In genomic region chr6:56017291-56017994, GRCm38 (mm10) we compare ENCODE assay signal across 15 mouse cellular contexts. TPM values are rescaled to one million over a fixed set of nuclear protein-coding genes. Genes with fewer than 3 reads are reported as not detected.
DNase-seq lines count a peak whose midpoint lies in the region; ATAC-seq and TF ChIP-seq lines count a peak whose summit lies in the region.
"Had no signal": no experiment of that assay in that cellular context is flagged by ENCODE, and none has a peak within 500 bp of the region (broad histone marks: within the 10 kb centered on the region; RNA-seq: fewer than 3 reads in every experiment).

TSS of gene Ppp1r17 (plus strand) at chr6:56017497.

- ATAC-seq in forebrain, postnatal 0 days: peak; percentile 83
- ATAC-seq in midbrain, embryonic 14.5 days (ENCODE audit: low FRiP score, low TSS enrichment): peak; percentile 80; the same call in 1 of the 2 replicates
- ATAC-seq in erythroblast, adult 5-6 weeks (replicated peaks; ENCODE audit: low FRiP score, poor library complexity, severe bottlenecking): no peak
- ATAC-seq in kidney, embryonic 16.5 days (ENCODE audit: low FRiP score, low TSS enrichment): no peak

- H3K4me1 ChIP-seq in forebrain, postnatal 0 days (ENCODE audit: insufficient read depth): no peaks in the 10 kb centered on the region
- H3K4me1 ChIP-seq in midbrain, embryonic 14.5 days (ENCODE audit: control insufficient read depth, insufficient read depth, low read length): peaks cover 13% of the 10 kb centered on the region
- no peaks in the 10 kb centered on the region for H3K4me1 ChIP-seq in kidney, embryonic 16.5 days (ENCODE audit: insufficient read depth, low read length)
- H3K4me1 ChIP-seq: embryonic facial prominence, embryonic 13.5 days; kidney, embryonic 15.5 days; liver, embryonic 15.5 days had no signal

- H3K27me3 ChIP-seq in forebrain, postnatal 0 days (ENCODE audit: insufficient read depth, low read length): no peaks in the 10 kb centered on the region
- H3K27me3 ChIP-seq in midbrain, embryonic 14.5 days (ENCODE audit: control insufficient read depth, insufficient read depth, low read length): no peaks in the 10 kb centered on the region
- H3K27me3 ChIP-seq in kidney, embryonic 16.5 days (ENCODE audit: insufficient read depth, low read length): no peaks in the 10 kb centered on the region
- H3K27me3 ChIP-seq: embryonic facial prominence, embryonic 13.5 days; kidney, embryonic 15.5 days; liver, embryonic 15.5 days had no signal

- no peaks in the 10 kb centered on the region for H3K9me3 ChIP-seq in forebrain, postnatal 0 days (ENCODE audit: low read length)
- no peaks in the 10 kb centered on the region for H3K9me3 ChIP-seq in midbrain, embryonic 14.5 days (ENCODE audit: control insufficient read depth, low read length)
- no peaks in the 10 kb centered on the region for H3K9me3 ChIP-seq in kidney, embryonic 16.5 days (ENCODE audit: low read length)
- H3K9me3 ChIP-seq: embryonic facial prominence, embryonic 13.5 days; kidney, embryonic 15.5 days; liver, embryonic 15.5 days had no signal

- no peak within 1 kb of the TSS for H3K9ac ChIP-seq in forebrain, postnatal 0 days
- H3K9ac ChIP-seq in midbrain, embryonic 14.5 days (replicated peaks; ENCODE audit: low read length): no peak within 1 kb of the TSS
- no peak within 1 kb of the TSS for H3K9ac ChIP-seq in kidney, embryonic 16.5 days (replicated peaks; ENCODE audit: low read length)
- H3K9ac ChIP-seq: embryonic facial prominence, embryonic 13.5 days; kidney, embryonic 15.5 days; liver, embryonic 15.5 days had no signal

- no peak within 1 kb of the TSS for H3K4me3 ChIP-seq in forebrain, postnatal 0 days (ENCODE audit: low read depth, low read length)
- no peak within 1 kb of the TSS for H3K4me3 ChIP-seq in midbrain, embryonic 14.5 days (replicated peaks; ENCODE audit: low read depth, low read length)
- no peak within 1 kb of the TSS for H3K4me3 ChIP-seq in kidney, embryonic 16.5 days (ENCODE audit: low read length)
- H3K4me3 ChIP-seq: embryonic facial prominence, embryonic 13.5 days; kidney, embryonic 15.5 days; liver, embryonic 15.5 days had no signal

- no peak for TF ChIP-seq CTCF in forebrain, postnatal 0 days (IDR thresholded peaks at IDR 0.05; ENCODE audit: low read depth)

- no peaks in the 10 kb centered on the region for H3K36me3 ChIP-seq in forebrain, postnatal 0 days (ENCODE audit: insufficient read depth)
- H3K36me3 ChIP-seq in midbrain, embryonic 14.5 days (ENCODE audit: control insufficient read depth, insufficient read depth, low read length): no peaks in the 10 kb centered on the region
- no peaks in the 10 kb centered on the region for H3K36me3 ChIP-seq in kidney, embryonic 16.5 days (ENCODE audit: insufficient read depth, low read length)
- H3K36me3 ChIP-seq: embryonic facial prominence, embryonic 13.5 days; kidney, embryonic 15.5 days; liver, embryonic 15.5 days had no signal

- peak; percentile 9 for DNase-seq in right cerebral cortex, postnatal 14 days
- DNase-seq in right cerebral cortex, adult 18-20 months: no peak
- peak; percentile 11 for DNase-seq in forebrain, postnatal 0 days
- peak; percentile 75 for DNase-seq in midbrain, embryonic 14.5 days
- DNase-seq in gastrocnemius, adult 18-20 months (ENCODE audit: low spot score): no peak
- no peak for DNase-seq in layer of hippocampus, postnatal 14 days (ENCODE audit: low spot score in 2 of 2)
- DNase-seq: gastrocnemius, postnatal 10 days; layer of hippocampus, postnatal 36 days had no signal

- H3K4me2 ChIP-seq in forebrain, postnatal 0 days (ENCODE audit: low read depth): no peak within 1 kb of the TSS
- peak within 1 kb of the TSS; percentile 41 for H3K4me2 ChIP-seq in midbrain, embryonic 14.5 days (ENCODE audit: low read length)
- H3K4me2 ChIP-seq in kidney, embryonic 16.5 days (replicated peaks; ENCODE audit: low read depth, low read length): no peak within 1 kb of the TSS
- H3K4me2 ChIP-seq: embryonic facial prominence, embryonic 13.5 days; kidney, embryonic 15.5 days; liver, embryonic 15.5 days had no signal

- no peak within 1 kb of the TSS for H3K27ac ChIP-seq in forebrain, postnatal 0 days (ENCODE audit: low read depth, low read length)
- 0 out of 2 replicates have a peak within 1 kb of the TSS, but pooled peaks have one; percentile 13 for H3K27ac ChIP-seq in midbrain, embryonic 14.5 days (replicated peaks; ENCODE audit: low read depth, low read length)
- no peak within 1 kb of the TSS for H3K27ac ChIP-seq in kidney, embryonic 16.5 days (ENCODE audit: low read length)
- H3K27ac ChIP-seq: embryonic facial prominence, embryonic 13.5 days; kidney, embryonic 15.5 days; liver, embryonic 15.5 days had no signal

- 63% methylated on average over 16 of the region's 16 CpGs for WGBS in forebrain, postnatal 0 days
- 24% methylated on average over 16 of the region's 16 CpGs for WGBS in midbrain, embryonic 14.5 days
- 71% methylated on average over 16 of the region's 16 CpGs for WGBS in kidney, embryonic 16.5 days

RNA-seq across cellular contexts. Expression of gene Ppp1r17, which starts in this region (rescaled TPM):
- 1.2 and 2.4 TPM in 2 replicates for total RNA-seq in forebrain, postnatal 0 days (2014; rRNA removed)
- polyA plus RNA-seq in forebrain, postnatal 0 days (2015; fragmentation: Nextera tagmentation; extraction: Ambion mirVana): 0.98 and 2.5 TPM in 2 replicates
- polyA plus RNA-seq in midbrain, embryonic 14.5 days (2014; fragmentation: Nextera tagmentation; extraction: Ambion mirVana): 4.6 and 7.8 TPM in 2 replicates
- not detected in 2 replicates for total RNA-seq in erythroblast, adult 5-6 weeks (2015; ENCODE audit: low replicate concordance)
- total RNA-seq in erythroblast, adult 5-6 weeks (2017; ENCODE audit: low replicate concordance): not detected in 2 replicates
- total RNA-seq in gastrocnemius, adult 18-20 months (2021): not detected
- 0.09 and 0.19 TPM in 2 replicates for polyA plus RNA-seq in kidney, embryonic 16.5 days (2015; fragmentation: Nextera tagmentation; extraction: Ambion mirVana)
- total RNA-seq in layer of hippocampus, postnatal 14 days (2021): 1 to 10 TPM; 1.1 to 1.2 TPM
- total RNA-seq: gastrocnemius, postnatal 10 days; heart, postnatal 25 days; megakaryocyte, adult 5-6 weeks had no signal
- polyA plus RNA-seq: liver, embryonic 15.5 days had no signal

Comparison
In these comparisons a context has a peak if more than half of its experiments do, and no peak if none do; other contexts are left out.
1. DNase-seq: peak in right cerebral cortex, postnatal 14 days (single experiment), forebrain, postnatal 0 days (single experiment) and midbrain, embryonic 14.5 days (single experiment); none in right cerebral cortex, adult 18-20 months (single experiment), gastrocnemius, adult 18-20 months (single experiment) and layer of hippocampus, postnatal 14 days (0 of 2).
2. ATAC-seq: peak in forebrain, postnatal 0 days (single experiment) and midbrain, embryonic 14.5 days (single experiment); none in erythroblast, adult 5-6 weeks (single experiment) and kidney, embryonic 16.5 days (single experiment).